Mouse (Mus musculus) 3T3-L1 (cell line): ENCODE measurements at regions not wholly inside any gene's neighbourhood (a gene's known extent, or its start where the extent isn't known, plus 50 kb on each side); places are given as distances from the start of the nearest gene placed in this dataset.

ENCODE experiments used
- DNase-seq: peaks from one replicate; pipeline ENCODE4 v3.0.0-alpha.2; 2015; ENCODE audit warnings: low read depth, low spot score

DNA sequence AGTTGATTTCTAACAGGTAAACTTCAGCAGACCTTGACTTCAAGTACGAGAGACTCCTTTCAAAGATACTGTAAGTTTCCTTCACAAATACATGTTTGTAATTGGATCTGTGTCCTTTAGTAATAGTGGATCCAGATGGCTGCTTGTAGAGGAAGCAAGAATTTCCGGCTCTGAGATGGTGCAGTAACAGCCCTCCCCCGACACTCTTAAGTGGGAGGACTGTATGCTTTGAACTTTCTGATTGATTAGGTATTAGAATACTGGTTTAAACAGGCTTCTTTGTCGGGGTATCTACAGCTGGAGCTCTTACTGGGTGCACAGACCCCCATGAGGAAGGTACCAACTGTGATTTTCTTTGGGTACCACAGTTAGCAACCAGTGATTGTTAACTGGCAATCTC is 355.0 kb upstream of the Cblb start:
- DNase-seq, result no peak

DNA sequence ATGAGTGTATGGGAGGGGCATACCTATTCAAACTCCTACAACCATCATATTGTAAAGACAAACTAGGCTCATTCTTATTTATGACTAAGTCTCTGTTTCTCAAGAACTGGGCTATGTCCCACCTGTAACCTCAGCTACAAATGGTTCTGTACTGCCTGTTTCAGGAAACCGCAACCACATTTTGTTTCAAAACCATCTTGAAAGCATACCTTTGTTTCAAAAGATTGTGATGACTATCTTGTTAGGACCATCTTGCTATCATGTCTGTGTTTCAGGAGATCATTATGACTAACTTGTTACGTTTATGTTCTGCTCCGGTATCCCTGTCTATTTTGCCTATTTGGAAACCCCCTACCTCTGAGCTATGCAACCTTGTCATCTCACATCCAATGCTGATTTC is 340.2 kb upstream of the Cblb start:
- DNase-seq, result no peak

DNA sequence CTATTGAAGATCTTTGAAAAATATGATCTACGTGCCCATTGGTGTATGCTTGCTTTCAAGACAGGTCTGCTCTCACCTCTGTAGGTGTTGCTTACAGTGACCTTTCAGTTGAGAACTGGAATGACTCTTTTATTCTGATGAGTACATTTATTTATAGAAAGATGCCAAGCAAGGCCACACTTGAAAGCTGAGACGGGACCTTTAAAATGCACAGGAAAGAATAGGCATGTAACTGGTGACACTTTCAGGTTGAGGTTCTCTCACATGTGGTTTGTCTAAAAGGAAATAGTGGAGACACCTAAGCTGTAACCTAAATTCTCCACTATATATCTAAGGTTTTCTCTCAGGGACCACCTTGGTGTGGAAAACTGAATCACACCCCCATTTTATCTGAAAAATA is 326.0 kb upstream of the Cblb start:
- no peak for DNase-seq

DNA sequence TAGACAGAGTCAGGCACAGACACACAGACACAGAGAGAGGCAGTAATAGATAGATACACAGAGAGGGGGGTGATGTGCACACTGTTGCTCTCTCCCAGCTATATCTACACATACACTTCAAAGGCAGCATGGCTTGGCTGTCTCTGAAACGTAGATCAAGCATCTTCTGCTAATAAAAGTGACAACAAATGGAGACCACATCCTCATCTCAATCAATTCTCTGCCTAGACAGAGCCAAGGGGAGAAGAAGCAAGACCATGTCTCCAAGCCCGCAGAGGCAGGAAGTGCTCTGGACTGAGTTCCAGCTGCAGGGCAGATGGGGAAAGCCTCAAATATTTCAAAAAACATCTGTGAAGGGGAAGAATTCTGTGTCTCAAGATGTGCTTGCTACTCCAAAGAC is 312.3 kb upstream of the Cblb start:
- DNase-seq, result no peak

DNA sequence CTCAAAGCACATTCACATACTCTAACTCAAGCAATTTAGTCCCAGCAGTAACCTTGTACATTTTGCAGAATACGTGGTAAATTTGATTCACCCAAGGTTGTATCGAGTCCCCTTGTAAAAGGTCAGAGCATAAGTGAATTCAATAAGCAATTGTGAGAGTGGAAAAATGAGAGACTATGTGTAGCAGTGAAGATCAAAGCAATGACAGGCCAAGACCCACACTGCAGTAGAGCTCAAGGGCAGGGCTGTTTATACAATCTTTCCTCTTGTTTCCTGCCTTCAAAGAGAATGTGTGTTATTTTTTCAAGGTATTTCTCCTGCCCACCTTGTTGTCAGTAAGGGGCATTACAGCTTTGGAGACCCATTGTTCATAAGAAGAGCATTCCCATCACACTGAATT is 311.4 kb upstream of the Cblb start:
- no peak for DNase-seq

DNA sequence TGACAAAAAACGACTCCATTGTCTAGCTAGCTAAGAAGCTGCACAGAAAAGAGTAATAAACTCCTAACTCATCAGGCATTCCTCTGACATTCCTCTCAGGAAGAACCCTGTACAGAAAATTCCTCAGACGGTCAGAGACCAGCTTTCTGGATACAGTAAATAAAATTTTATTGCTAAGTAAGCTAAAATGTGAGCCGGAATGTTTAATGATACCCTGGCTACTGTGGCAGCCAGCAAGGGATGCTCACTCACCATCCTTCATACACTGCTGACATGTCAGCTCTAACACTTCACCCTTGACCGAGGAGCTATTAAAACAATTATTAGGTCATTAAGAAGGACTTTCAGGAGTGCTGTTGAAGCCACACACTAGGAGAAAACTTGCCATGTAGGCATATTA is 308.3 kb upstream of the Cblb start:
- no peak for DNase-seq

DNA sequence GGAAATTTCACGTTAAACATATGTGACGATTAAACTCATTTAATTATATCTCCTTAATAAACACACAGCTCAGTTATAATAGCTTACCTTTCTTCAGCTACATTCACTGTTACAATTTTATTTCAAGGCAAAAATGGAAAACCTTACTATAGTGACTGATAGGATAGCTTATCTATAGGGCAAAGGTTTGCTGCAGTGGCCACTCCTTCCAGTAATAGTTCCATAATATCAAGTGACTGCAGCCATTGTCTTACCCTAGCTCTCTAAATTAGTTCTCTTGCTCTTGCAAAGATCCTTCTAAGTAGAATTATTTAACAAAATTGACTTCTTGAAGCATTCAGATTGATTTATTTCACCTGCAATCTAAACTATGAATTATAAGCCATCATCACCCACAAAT is 289.1 kb upstream of the Cblb start:
- DNase-seq, result no peak

DNA sequence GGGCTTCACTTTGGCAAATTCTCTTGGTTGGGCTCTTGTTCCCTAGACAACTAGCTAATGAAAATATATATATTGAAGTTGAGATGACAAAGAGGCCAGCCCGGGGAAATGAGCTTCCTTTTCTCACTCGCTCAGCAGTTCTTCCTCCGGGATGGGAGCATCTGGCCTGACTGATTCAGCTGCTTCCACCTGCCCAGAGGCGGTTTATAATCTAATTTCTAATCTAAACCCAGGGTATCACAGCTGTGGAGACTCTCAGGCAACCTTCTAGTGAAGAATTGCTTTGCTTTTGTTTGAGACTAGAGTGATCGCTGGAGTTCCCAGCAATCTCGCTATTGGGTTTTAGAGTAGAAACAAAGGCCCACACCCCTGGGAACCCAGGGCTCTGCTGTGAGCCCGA is 279.1 kb upstream of the Cblb start:
- DNase-seq, result no peak

DNA sequence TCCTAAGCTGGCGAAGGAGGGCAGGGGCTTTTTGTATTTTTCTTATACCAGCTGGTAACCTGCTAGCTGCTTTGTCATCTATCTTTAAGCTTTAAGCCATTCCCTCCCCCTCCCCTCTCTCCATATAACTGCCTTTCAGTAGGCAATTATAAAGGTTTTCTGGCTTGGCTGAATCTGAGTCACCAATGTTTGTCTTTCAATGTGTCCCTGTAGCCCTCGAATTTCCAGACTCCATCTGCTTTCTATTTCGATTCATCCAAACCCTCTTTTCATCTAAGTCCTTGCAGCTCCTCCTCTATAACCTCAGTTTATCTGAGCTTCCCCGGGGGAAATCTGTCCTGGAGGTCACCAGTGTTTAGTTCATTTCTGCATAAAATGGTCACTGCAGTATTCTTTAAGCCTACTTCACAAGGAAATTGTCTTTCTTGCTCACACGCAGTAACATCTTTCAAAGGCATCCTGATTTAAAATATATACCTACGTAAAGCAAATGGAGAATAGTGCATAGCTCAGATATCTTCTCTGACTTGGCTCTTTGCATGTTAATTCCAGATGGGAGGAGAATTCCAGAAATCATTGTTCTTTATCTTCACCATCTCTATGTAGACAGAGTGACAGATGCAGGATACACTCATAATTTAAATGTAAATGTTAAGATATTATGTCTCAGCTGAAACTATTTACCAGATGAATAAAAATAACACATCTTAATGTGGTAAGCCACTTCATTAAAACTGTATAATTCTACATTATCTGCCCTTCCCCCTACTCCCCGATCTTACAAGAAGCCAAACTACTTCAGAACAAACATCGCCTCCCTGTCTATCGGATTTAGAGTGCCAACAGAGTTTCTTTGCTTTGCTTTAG is 272.4 kb upstream of the Cblb start:
- peak; percentile 10 for DNase-seq

DNA sequence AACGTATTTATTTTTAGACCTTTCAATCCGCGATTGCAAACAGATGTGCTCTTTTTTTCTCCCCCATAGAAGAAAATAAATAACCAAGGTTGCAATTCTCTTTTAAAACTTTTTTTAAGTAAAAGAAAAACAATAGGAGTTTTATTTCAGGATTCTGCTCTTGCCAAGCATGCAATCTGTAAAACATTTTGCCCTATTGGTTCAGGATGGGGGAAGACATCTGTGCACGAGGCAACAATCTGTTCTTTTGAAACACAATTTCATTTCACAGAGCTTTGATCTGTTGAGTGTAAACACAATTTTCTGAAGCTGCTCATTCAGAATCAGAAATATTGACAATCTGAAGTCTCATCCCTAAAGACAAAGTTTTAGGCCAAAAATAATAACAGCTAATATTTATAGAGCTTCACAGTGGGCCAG is 271.8 kb upstream of the Cblb start:
- DNase-seq, result no peak

DNA sequence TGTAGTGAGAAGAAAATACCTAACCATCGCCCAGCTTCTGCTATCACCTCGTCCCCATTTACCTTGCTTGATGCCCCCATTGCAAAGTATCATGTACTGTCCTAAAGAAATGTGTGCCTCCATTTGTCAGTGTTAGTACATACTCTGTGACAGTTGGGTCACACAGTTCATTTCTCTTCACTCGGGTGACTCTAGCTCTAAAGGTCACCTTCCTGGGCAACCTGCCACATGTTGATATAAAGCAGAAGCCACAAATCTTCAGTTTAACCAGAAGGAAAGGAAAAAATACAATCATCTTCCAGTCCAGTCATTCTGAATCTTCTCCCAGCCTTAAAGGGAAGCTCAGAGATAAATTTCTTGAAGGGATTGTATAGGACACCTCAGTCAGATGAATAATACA is 263.5 kb upstream of the Cblb start:
- no peak for DNase-seq

DNA sequence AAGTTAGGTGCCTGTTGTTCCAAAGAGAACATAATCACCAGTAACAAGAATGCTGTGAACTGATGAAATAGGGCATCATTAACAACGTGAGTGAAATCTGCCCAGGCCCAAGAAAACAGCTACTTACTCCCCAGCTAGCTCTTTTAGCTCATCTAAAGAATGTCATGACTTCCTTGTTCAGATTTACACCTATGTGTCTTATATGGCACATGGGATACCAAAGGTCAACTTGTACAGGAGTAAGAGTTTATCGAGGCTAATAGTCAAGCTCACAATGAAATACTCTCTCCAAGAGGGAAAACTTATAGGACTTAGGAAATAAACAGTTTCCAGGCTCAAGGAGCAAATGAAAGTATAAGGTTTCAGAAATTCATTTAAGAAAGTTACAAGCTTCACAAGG is 252.1 kb upstream of the Cblb start:
- no peak for DNase-seq

DNA sequence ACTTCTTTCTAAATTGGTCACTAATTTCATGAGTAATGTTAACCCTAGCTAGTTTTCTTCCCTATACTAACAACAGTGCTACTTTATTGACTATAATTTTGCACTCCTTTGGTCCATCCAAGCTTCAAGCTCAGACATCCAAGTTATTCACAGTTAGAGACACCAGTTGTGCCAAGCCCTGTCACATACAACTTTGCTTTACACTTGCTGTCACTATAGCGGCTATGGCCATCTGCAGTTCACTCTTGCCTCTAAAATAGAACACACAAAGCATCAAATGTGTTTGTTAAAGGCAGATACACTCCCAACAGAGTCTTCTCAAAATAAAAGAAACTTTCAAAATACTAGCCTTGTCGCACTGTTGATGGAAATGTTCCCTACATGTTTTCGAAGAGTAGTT is 236.0 kb upstream of the Cblb start:
- DNase-seq, result no peak

DNA sequence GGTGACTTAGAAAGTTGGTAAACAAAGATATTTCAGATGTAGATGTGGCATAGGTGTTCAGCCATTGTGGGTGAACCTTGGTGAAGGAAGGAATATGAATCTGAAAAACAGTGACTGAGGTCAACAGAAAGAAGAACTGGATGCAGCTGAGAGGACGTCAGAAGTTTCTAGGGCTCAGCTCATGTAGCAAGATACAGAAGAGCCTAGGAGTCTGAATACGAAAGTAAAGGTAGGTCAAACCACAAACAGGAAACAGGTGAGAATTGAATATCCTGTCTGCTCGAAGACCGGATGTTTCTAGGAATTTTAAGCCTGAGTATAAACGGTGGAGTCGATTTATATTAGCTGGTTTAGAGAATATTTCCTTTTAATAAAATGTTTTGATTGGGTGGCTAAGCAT is 223.7 kb upstream of the Cblb start:
- DNase-seq, result no peak

DNA sequence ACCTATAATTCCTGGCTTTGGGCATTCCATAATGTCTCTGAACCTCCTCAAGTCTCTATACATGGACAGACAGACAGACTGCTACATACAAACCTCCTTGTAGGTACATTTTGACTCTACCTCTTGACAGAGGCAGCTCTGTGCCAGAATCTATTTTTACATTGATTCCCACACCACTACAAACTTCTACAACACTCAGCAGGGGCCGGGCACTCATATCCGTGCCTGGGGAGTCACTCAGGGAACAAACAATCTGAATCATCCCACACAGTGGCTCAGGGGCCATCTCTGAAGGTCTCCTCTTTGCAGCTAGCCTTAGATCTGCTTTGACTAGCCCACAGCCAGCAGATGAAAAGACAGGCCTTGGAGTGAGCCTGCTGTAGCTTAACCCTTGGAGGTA is 221.9 kb upstream of the Cblb start:
- DNase-seq, result no peak

DNA sequence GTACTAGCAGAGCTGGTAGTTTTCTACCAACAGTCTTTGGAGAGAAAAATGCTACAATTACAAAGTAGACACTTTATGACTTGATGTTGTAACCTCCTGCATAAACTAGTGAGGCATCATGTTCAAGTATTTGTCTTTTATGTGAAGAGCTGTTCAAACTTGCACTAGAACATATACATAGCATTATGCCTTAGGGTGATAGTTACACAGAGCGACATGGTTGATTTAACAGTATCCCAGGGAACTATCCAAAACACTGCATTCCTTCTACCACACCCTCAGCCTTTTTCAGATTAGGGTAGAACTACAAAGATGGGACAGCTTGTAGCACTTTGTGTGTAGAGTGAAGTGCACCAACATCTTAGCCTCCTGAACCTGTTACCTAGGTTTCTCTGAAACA is 220.0 kb upstream of the Cblb start:
- DNase-seq, result no peak

DNA sequence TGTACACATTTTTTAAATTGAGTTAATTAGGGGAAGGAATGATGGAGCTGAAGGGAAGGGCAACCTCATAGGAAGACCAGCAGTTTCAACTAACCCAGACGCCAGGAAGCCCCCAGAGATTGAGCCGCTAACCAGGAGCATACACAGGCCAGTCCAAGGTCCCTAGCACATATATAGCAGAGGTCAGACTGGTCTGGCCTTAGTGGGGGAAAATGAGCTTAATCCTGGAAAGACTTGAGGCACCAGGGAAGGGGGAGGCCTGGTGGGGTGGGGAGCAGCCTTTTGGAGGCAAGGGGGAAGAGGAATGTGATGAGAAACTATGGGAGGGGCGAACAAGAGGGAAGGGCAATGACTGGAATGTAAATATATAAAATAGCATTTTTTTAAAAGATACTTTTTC is 188.3 kb upstream of the Cblb start:
- DNase-seq, result no peak

DNA sequence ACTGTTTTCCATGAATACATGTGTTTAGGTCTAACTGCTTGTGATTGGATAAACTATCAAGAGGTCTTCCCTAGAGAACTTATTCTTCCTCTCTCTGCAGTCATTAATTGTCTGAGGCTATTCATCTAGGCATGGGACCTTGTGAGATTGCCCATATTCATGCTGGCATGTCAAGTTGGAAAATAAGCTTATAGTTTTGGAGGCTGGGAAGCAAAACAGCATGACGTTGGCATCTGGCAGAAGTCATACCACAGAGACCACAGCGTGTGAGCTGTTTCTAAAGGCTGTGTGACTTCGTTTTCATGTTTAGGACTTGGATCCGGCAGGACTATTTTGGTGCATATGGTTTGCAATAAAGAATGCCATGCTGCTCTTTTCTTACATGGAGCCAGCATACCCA is 185.5 kb upstream of the Cblb start:
- no peak for DNase-seq

DNA sequence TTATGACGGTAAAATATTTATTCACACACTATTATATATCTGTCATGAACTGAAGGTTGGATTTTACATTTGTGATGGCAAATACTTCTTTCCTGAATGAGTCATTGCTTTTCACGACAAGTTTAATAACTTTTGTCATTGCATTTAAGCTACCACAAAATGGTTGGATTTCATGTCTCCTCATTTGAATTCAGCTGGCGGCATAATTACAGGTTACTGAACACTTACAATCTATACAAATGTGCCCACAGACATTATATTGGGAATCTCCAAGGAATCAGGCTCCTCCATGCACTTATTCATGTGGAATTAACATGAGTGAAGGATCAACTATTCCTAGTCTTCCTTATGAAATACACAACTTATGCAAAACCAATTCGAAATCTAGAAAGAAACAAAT is 150.3 kb upstream of the Cblb start:
- no peak for DNase-seq

DNA sequence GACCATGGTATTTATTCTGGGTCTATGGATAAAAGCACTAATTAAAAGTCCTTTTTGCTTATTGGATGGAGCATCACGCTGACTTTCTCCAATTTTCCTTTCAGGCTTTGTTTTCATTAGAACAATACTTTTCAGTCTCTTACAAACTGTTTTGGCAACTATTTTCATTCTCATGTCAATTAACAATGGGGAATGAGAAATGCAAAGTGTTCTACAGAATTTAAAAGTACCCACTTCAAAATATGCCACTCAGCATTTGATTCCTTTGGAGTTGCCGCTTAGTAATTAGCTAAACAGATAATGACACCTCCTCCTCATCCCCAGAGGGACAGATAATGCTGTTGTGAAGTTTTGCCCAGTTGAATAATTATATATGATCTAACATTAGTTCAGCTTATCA is 149.9 kb upstream of the Cblb start:
- no peak for DNase-seq

DNA sequence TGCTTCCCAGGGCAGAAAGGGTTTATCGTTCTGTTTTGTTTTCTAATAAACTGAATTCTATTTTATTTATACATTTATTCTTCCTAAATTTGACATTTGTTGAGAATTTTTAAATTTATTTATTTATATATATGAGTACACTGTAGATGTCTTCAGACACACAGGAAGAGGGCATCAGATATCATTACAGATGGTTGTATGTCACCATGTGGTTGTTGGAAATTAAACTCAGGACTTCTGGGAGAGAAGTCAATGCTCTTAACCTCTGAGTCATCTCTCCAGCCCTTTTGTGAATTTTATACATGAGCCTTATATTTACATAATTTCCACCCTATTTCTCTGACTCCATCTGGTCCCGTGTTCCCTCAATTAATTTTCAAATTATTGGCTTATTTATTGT is 147.2 kb upstream of the Cblb start:
- DNase-seq, result no peak

DNA sequence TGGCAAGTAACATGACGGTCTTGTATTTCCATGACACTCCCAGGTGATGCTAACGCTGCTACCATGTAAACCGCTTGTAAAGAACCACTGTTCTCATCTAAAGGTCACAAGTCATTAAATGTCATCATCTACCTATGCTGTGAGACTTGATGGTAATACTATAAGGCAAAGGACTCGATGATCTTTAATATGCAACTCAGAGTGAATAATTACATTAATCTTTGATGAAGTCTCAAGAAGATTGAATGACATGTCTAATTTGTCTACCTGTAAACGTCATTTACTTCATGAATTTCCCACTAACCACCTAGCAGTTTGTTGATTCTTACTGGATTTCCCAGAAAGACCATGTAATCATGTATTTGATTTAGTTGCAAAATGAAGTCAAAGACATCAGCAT is 143.5 kb upstream of the Cblb start:
- DNase-seq, result no peak

DNA sequence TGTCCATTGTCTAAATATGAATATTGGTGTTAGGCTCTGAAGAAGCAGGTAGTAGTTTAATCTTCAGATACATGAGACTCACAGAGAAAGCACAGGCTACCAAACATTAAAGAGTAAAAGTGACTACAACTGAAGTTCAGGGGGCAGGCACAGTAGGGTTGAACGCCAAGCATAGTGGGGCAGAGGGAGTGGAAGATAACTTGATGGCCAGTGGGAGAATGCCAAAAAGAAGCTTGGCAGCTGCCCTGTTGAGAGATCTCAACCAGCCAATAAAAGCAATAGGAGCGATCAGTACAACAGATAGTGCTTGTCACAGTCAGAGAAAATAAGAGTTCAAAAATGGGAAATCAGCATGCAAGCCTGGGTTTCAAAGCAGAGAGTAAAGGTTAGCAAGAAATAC is 125.4 kb upstream of the Cblb start:
- DNase-seq, result no peak

DNA sequence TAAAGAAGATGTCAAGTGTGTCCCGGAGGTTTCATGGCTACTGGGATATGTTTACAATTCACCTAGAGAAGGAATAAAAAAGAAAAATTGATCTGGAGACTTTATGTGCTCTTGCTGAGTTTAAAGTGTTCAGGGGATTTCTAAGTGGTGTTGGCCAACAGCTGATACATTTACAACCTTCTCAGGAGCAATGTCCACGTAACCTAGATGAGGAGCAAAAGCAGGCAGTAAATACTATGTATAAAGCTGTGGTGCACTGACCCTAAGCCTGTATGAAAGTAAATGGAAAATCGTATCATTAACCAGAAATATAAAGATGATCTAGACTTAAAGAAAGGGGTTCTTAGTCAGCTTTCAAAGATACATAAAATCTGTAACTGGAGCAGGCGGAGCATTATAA is 124.3 kb upstream of the Cblb start:
- no peak for DNase-seq
